Mouse (Mus musculus) spleen, postnatal 14 days (tissue): ENCODE results near the gene Cacng6.

Source experiments
- DNase-seq, 2 experiments: peaks; one replicate each; pipeline ENCODE4 v3.0.0; 2021 to 2022; ENCODE audit warnings: low spot score in 2 of 2

The Cacng6 gene

GRCm38 (mm10) chr7:3420466-3420865 lies 3.5 kb upstream of the Cacng6 start:
- no peak for DNase-seq

GRCm38 (mm10) chr7:3421297-3421696 lies 2.7 kb upstream of the Cacng6 start:
- no peak for DNase-seq

GRCm38 (mm10) chr7:3422051-3422450 lies 1.9 kb upstream of the Cacng6 start:
- DNase-seq, result no peak

- DNase-seq, result no peak
These were observed 565 bp upstream of the Cacng6 start for GRCm38 (mm10) chr7:3423430-3423829.

- DNase-seq, result no peak
These were observed 1.1 kb downstream of the Cacng6 start for GRCm38 (mm10) chr7:3425141-3425540.

GRCm38 (mm10) chr7:3430161-3430560 lies 6.2 kb downstream of the Cacng6 start:
- no peak for DNase-seq

- no peak for DNase-seq
These were observed 8.1 kb downstream of the Cacng6 start for GRCm38 (mm10) chr7:3432066-3432465.

GRCm38 (mm10) chr7:3437941-3438340 lies 13.9 kb downstream of the Cacng6 start:
- DNase-seq, result no peak

GRCm38 (mm10) chr7:3439984-3440383 lies 16.0 kb downstream of the Cacng6 start:
- no peak for DNase-seq

GRCm38 (mm10) chr7:3440526-3440925 lies 16.5 kb downstream of the Cacng6 start:
- no peak for DNase-seq

- DNase-seq, result peak in 1 of 2 experiments; percentile 31
These were observed 18.6 kb downstream of the Cacng6 start for GRCm38 (mm10) chr7:3442476-3443062.

GRCm38 (mm10) chr7:3444678-3445077 lies 20.7 kb downstream of the Cacng6 start:
- no peak for DNase-seq

- no peak for DNase-seq
These were observed 22.6 kb downstream of the Cacng6 start for GRCm38 (mm10) chr7:3446584-3446983.

- DNase-seq, result no peak
These were observed 23.0 kb downstream of the Cacng6 start for GRCm38 (mm10) chr7:3447026-3447425.

GRCm38 (mm10) chr7:3448737-3449454 lies 24.9 kb downstream of the Cacng6 start:
- peak; percentile 37 to 62 for DNase-seq

- no peak for DNase-seq
These were observed 26.7 kb downstream of the Cacng6 start for GRCm38 (mm10) chr7:3450671-3451070.

- DNase-seq, result no peak
These were observed 27.2 kb downstream of the Cacng6 start for GRCm38 (mm10) chr7:3451161-3451560.

- DNase-seq, result no peak
These were observed 29.0 kb downstream of the Cacng6 start for GRCm38 (mm10) chr7:3452821-3453485.

- DNase-seq, result no peak
These were observed 29.6 kb downstream of the Cacng6 start for GRCm38 (mm10) chr7:3453486-3454183.

- DNase-seq, result no peak
These were observed 33.3 kb downstream of the Cacng6 start for GRCm38 (mm10) chr7:3457111-3457840.

GRCm38 (mm10) chr7:3457841-3458217 lies 33.8 kb downstream of the Cacng6 start:
- no peak for DNase-seq

GRCm38 (mm10) chr7:3460261-3460660 lies 36.3 kb downstream of the Cacng6 start:
- no peak for DNase-seq
